Comparison of ENCODE assay signal across 8 mouse cellular contexts in genomic region chr4:121028659-121029392, GRCm38 (mm10). TPM values are rescaled to one million over a fixed set of nuclear protein-coding genes. Genes with fewer than 3 reads are reported as not detected.
DNase-seq lines count a peak whose midpoint lies in the region; ATAC-seq and TF ChIP-seq lines count a peak whose summit lies in the region.
"Had no signal": no experiment of that assay in that cellular context is flagged by ENCODE, and none has a peak within 500 bp of the region (broad histone marks: within the 10 kb centered on the region; RNA-seq: fewer than 3 reads in every experiment).

No protein-coding gene starts in this region.

- no peak for DNase-seq in left cerebral cortex, adult 2 months (ENCODE audit: extremely low spot score in 1 of 2, low spot score in 2 of 2)
- no peak for DNase-seq in left cerebral cortex, adult 8-10 months (ENCODE audit: low spot score in 2 of 2)
- peak; percentile 86 for DNase-seq in MEL (ENCODE audit: low read depth, low spot score)
- peak; percentile 68 for DNase-seq in brain, embryonic 14.5 days (ENCODE audit: low read depth)
- DNase-seq in gastrocnemius, adult 8-10 months (ENCODE audit: low spot score in 2 of 2): peak; percentile 13 to 30
- peak; percentile 79 for DNase-seq in limb, embryonic 11.5 days (ENCODE audit: low spot score)
- peak; percentile 59 for DNase-seq in ovary, postnatal 14 days (ENCODE audit: low spot score)

- TF ChIP-seq EP300 in MEL (IDR thresholded peaks at IDR 0.05; ENCODE audit: low read depth in 1 of 2, low read length in 2 of 2): no peak

- no peaks in the 10 kb centered on the region for H3K9me3 ChIP-seq in MEL (replicated peaks; ENCODE audit: insufficient read depth, low read length)
- no peaks in the 10 kb centered on the region for H3K9me3 ChIP-seq in limb, embryonic 11.5 days (ENCODE audit: control insufficient read depth, low read length)
- H3K9me3 ChIP-seq: hindbrain, embryonic 15.5 days had no signal

- peaks cover 0 to 3% of the 10 kb centered on the region in 2 experiments; a peak in 1 of 4 replicates for H3K36me3 ChIP-seq in MEL (ENCODE audit: control insufficient read depth in 1 of 2, insufficient read depth in 2 of 2, low read length in 2 of 2)
- H3K36me3 ChIP-seq in limb, embryonic 11.5 days (ENCODE audit: control insufficient read depth, insufficient read depth, low read length): no peaks in the 10 kb centered on the region
- H3K36me3 ChIP-seq: hindbrain, embryonic 15.5 days had no signal

- no peak overlapping the region for H3K4me3 ChIP-seq in left cerebral cortex, adult 2 months
- H3K4me3 ChIP-seq in MEL (ENCODE audit: control insufficient read depth in 1 of 2, insufficient read depth in 1 of 2, low read depth in 2 of 2, low read length in 2 of 2): peak overlapping the region; percentile 21 to 32; a peak in 3 of 4 replicates
- no peak overlapping the region for H3K4me3 ChIP-seq in limb, embryonic 11.5 days (ENCODE audit: low read depth, low read length)
- H3K4me3 ChIP-seq: hindbrain, embryonic 15.5 days had no signal

- H3K4me2 ChIP-seq in limb, embryonic 11.5 days (ENCODE audit: low read depth, severe bottlenecking): no peak overlapping the region
- H3K4me2 ChIP-seq: hindbrain, embryonic 15.5 days had no signal

- 0 out of 4 replicates have a peak, but pooled peaks cover 0 to 2% of the 10 kb centered on the region in 2 experiments for H3K4me1 ChIP-seq in MEL (ENCODE audit: control insufficient read depth in 1 of 2, insufficient read depth in 2 of 2, low read length in 2 of 2)
- H3K4me1 ChIP-seq in limb, embryonic 11.5 days (ENCODE audit: control insufficient read depth, insufficient read depth, low read length): no peaks in the 10 kb centered on the region
- H3K4me1 ChIP-seq: hindbrain, embryonic 15.5 days had no signal

- H3K27ac ChIP-seq in left cerebral cortex, adult 2 months: no peak overlapping the region
- H3K27ac ChIP-seq in MEL (ENCODE audit: control insufficient read depth, low read depth, low read length): no peak overlapping the region
- H3K27ac ChIP-seq in limb, embryonic 11.5 days (replicated peaks; ENCODE audit: low read depth, low read length): no peak overlapping the region
- H3K27ac ChIP-seq: hindbrain, embryonic 15.5 days had no signal

- WGBS in limb, embryonic 11.5 days: 31% methylated on average over 14 of the region's 14 CpGs

- peak; percentile 75 for TF ChIP-seq CTCF in left cerebral cortex, adult 2 months (IDR thresholded peaks at IDR 0.05)
- peak; percentile 84 to 96 (median 96) for TF ChIP-seq CTCF in MEL (IDR thresholded peaks at IDR 0.05 in 2 of 3, conservative IDR thresholded peaks at IDR 0.05 in 1 of 3; ENCODE audit: control insufficient read depth in 1 of 3, insufficient read depth in 1 of 3, low read depth in 2 of 3, low read length in 3 of 3, poor library complexity in 1 of 3, severe bottlenecking in 1 of 3)
- peak; percentile 79 for TF ChIP-seq CTCF in brain, embryonic 14.5 days (IDR thresholded peaks at IDR 0.05; ENCODE audit: borderline replicate concordance, extremely low read depth, insufficient read depth, insufficient read length)

- peak; percentile 78 for TF ChIP-seq RAD21 in MEL (IDR thresholded peaks at IDR 0.05; ENCODE audit: low read depth, low read length)

- TF ChIP-seq POLR2A in MEL (IDR thresholded peaks at IDR 0.05; ENCODE audit: control insufficient read depth in 1 of 2, insufficient read depth in 1 of 2, low read depth in 1 of 2, low read length in 2 of 2, poor library complexity in 1 of 2): no peak
- TF ChIP-seq POLR2A in brain, embryonic 14.5 days (IDR thresholded peaks at IDR 0.05; ENCODE audit: borderline replicate concordance, extremely low read depth, insufficient read depth, insufficient read length, poor library complexity, severe bottlenecking): no peak

- intact Hi-C loops in left cerebral cortex, adult 2 months (cut with DNase I): loop anchor here (1.0 to 2.0 kb wide), 2 partner anchors 42 to 203 kb away; no protein-coding TSS in a partner anchor

- 0 out of 2 replicates have a peak overlapping the region, but pooled peaks have one; percentile 23 for H3K9ac ChIP-seq in MEL (ENCODE audit: control insufficient read depth, low read depth, low read length, poor library complexity, severe bottlenecking)
- no peak overlapping the region for H3K9ac ChIP-seq in limb, embryonic 11.5 days (ENCODE audit: low read length)
- H3K9ac ChIP-seq: hindbrain, embryonic 15.5 days had no signal

- no peaks in the 10 kb centered on the region for H3K79me2 ChIP-seq in MEL (ENCODE audit: control insufficient read depth, insufficient read depth, low read length, poor library complexity)

- no peak for ATAC-seq in limb, embryonic 11.5 days (ENCODE audit: insufficient number of reproducible peaks, low FRiP score, low TSS enrichment, low read depth)

- no peaks in the 10 kb centered on the region for H3K27me3 ChIP-seq in MEL (ENCODE audit: control insufficient read depth in 1 of 2, insufficient read depth in 2 of 2, low read length in 2 of 2)
- H3K27me3 ChIP-seq in limb, embryonic 11.5 days (ENCODE audit: control insufficient read depth, insufficient read depth, low read length): no peaks in the 10 kb centered on the region
- H3K27me3 ChIP-seq: hindbrain, embryonic 15.5 days had no signal

TF ChIP-seq in MEL, 35 proteins besides CTCF, POLR2A, EP300 and RAD21 (continues in another document):
- no peak for TF ChIP-seq CHD2 (IDR thresholded peaks at IDR 0.05; ENCODE audit: low read length)
- TF ChIP-seq RCOR1 (IDR thresholded peaks at IDR 0.05; ENCODE audit: low read depth, low read length): no peak
- 0 out of 2 replicates have a peak, but pooled peaks have one; percentile 16 for TF ChIP-seq HCFC1 (IDR thresholded peaks at IDR 0.05; ENCODE audit: low read depth, low read length)
- no peak for TF ChIP-seq MYB (IDR thresholded peaks at IDR 0.05; ENCODE audit: low read depth, low read length)
- TF ChIP-seq TBP (IDR thresholded peaks at IDR 0.05; ENCODE audit: low read depth, low read length): no peak
- TF ChIP-seq ZMIZ1 (IDR thresholded peaks at IDR 0.05; ENCODE audit: low read depth, low read length): no peak
- TF ChIP-seq GATA1 (IDR thresholded peaks at IDR 0.05; ENCODE audit: low read depth, low read length): no peak
- no peak for TF ChIP-seq NRF1 (IDR thresholded peaks at IDR 0.05; ENCODE audit: insufficient read depth, low read depth, low read length, poor library complexity, severe bottlenecking)
- TF ChIP-seq ZKSCAN1 (IDR thresholded peaks at IDR 0.05; ENCODE audit: low read depth, low read length): no peak
- no peak for TF ChIP-seq USF1 (IDR thresholded peaks at IDR 0.05; ENCODE audit: low read depth, low read length)
- no peak for TF ChIP-seq ELF1 (IDR thresholded peaks at IDR 0.05; ENCODE audit: low read depth, low read length)
- no peak for TF ChIP-seq ETS1 (IDR thresholded peaks at IDR 0.05; ENCODE audit: low read depth, low read length)
- peak; percentile 68 for TF ChIP-seq MXI1 (IDR thresholded peaks at IDR 0.05; ENCODE audit: low read depth, low read length)
- peak; percentile 84 for TF ChIP-seq SMC3 (IDR thresholded peaks at IDR 0.05; ENCODE audit: low read depth, low read length)
- no peak for TF ChIP-seq GABPA (IDR thresholded peaks at IDR 0.05; ENCODE audit: low read depth, low read length)
- no peak for TF ChIP-seq USF2 (IDR thresholded peaks at IDR 0.05; ENCODE audit: borderline replicate concordance in 1 of 2, insufficient read depth in 1 of 2, low read depth in 1 of 2, low read length in 2 of 2)
- TF ChIP-seq MEF2A (IDR thresholded peaks at IDR 0.05; ENCODE audit: extremely low read depth, insufficient replicate concordance, low read depth, low read length, poor library complexity, severe bottlenecking): no peak
- peak; percentile 69 for TF ChIP-seq ZC3H11A (IDR thresholded peaks at IDR 0.05; ENCODE audit: low read depth, low read length)
- TF ChIP-seq KAT2A (conservative IDR thresholded peaks at IDR 0.05; ENCODE audit: low read depth, low read length): no peak
- TF ChIP-seq MAZ (IDR thresholded peaks at IDR 0.05; ENCODE audit: low read depth, low read length): 0 out of 2 replicates have a peak, but pooled peaks have one; percentile 25
- TF ChIP-seq UBTF (IDR thresholded peaks at IDR 0.05; ENCODE audit: borderline replicate concordance, insufficient read depth, low read depth, low read length): no peak
- no peak for TF ChIP-seq JUND (IDR thresholded peaks at IDR 0.05; ENCODE audit: low read depth, low read length)
- peak; percentile 70 for TF ChIP-seq MAX (IDR thresholded peaks at IDR 0.05; ENCODE audit: low read length)
- no peak for TF ChIP-seq NELFE (IDR thresholded peaks at IDR 0.05; ENCODE audit: low read depth, low read length)
- TF ChIP-seq TCF12 (IDR thresholded peaks at IDR 0.05; ENCODE audit: low read depth, low read length): no peak
- TF ChIP-seq TAL1 (IDR thresholded peaks at IDR 0.05; ENCODE audit: low read length): no peak
- no peak for TF ChIP-seq POLR2AphosphoS2 (IDR thresholded peaks at IDR 0.05; ENCODE audit: low read length)
- TF ChIP-seq MYC (IDR thresholded peaks at IDR 0.05; ENCODE audit: low read depth, low read length): peak; percentile 72
- TF ChIP-seq MAFK (IDR thresholded peaks at IDR 0.05; ENCODE audit: borderline replicate concordance, low read depth, low read length): no peak
- TF ChIP-seq ZNF384 (IDR thresholded peaks at IDR 0.05; ENCODE audit: low read depth, low read length): no peak

RNA-seq across cellular contexts. Expression of gene Col9a2, which starts 10.4 kb away (rescaled TPM):
- total RNA-seq in left cerebral cortex, adult 2 months (2021): 1 to 10 TPM; 7.0 to 7.4 TPM
- total RNA-seq in left cerebral cortex, adult 8-10 months (2022): 1 to 10 TPM; 6.2 to 9.6 (median 6.4) TPM
- total RNA-seq in MEL (2012; rRNA removed): 0.12 TPM in 1 of 2 replicates, not detected in the other
- polyA plus RNA-seq in MEL (2012; ENCODE audit: insufficient read depth in 1 of 2, insufficient read length in 2 of 2, low read depth in 1 of 2, low replicate concordance in 2 of 2, missing spikeins in 1 of 2): not detected
- polyA plus RNA-seq in brain, embryonic 14.5 days (2012; rRNA removed): 11.0 and 17.5 TPM in 2 replicates
- under 1 TPM in 2 of 4 experiments, not detected in 2; 0.13 to 0.44 TPM for total RNA-seq in gastrocnemius, adult 8-10 months (2022)
- 16.7 and 20.0 TPM in 2 replicates for polyA plus RNA-seq in limb, embryonic 11.5 days (2014; fragmentation: Nextera tagmentation; extraction: Ambion mirVana)

RNA-seq across cellular contexts. Expression of gene Smap2, which starts 11.8 kb away (rescaled TPM):
- 100 to 1,000 TPM; 186 to 201 TPM for total RNA-seq in left cerebral cortex, adult 2 months (2021)
- total RNA-seq in left cerebral cortex, adult 8-10 months (2022): 100 to 1,000 TPM; 179 to 188 (median 183) TPM
- 33.8 and 36.5 TPM in 2 replicates for total RNA-seq in MEL (2012; rRNA removed)
- polyA plus RNA-seq in MEL (2012; ENCODE audit: insufficient read depth in 1 of 2, insufficient read length in 2 of 2, low read depth in 1 of 2, low replicate concordance in 2 of 2, missing spikeins in 1 of 2): 100 to 1,000 TPM in 1 of 2 experiments, 10 to 100 TPM in 1; 83.5 to 118 TPM
- polyA plus RNA-seq in brain, embryonic 14.5 days (2012; rRNA removed): 34.4 and 59.8 TPM in 2 replicates
- 10 to 100 TPM; 11.5 to 15.2 (median 14.0) TPM for total RNA-seq in gastrocnemius, adult 8-10 months (2022)
- 14.3 and 16.0 TPM in 2 replicates for polyA plus RNA-seq in limb, embryonic 11.5 days (2014; fragmentation: Nextera tagmentation; extraction: Ambion mirVana)

Comparison
In these comparisons a context has a peak if more than half of its experiments do, and no peak if none do; other contexts are left out.
1. DNase-seq: peak in MEL (single experiment), brain, embryonic 14.5 days (single experiment), gastrocnemius, adult 8-10 months (2 of 2), limb, embryonic 11.5 days (single experiment) and ovary, postnatal 14 days (single experiment); none in left cerebral cortex, adult 2 months (0 of 2) and left cerebral cortex, adult 8-10 months (0 of 2).
2. H3K4me3 ChIP-seq: peak in MEL (2 of 2); none in left cerebral cortex, adult 2 months (single experiment) and limb, embryonic 11.5 days (single experiment).
3. Peak in every context shown above with its lines, with median percentiles within 50 percentile points of each other: CTCF ChIP-seq.